Mouse (Mus musculus) NIH3T3 (cell line): ENCODE data around the gene G430095P16Rik.
A peak's percentile ranks its signal among the peaks of the same experiment; 100 is the strongest.

ENCODE experiments used
- DNase-seq: peaks from one replicate; pipeline ENCODE4 v3.0.0-alpha.2; 2012; ENCODE audit warnings: low read depth

Gene G430095P16Rik

GRCm38 (mm10) chr8:84702963-84703465 is 19.8 kb upstream of the G430095P16Rik start:
- DNase-seq, result no peak

GRCm38 (mm10) chr8:84703466-84704249 is 19.1 kb upstream of the G430095P16Rik start:
- DNase-seq, result no peak

GRCm38 (mm10) chr8:84704356-84704755 is 18.5 kb upstream of the G430095P16Rik start:
- DNase-seq, result peak; percentile 64

GRCm38 (mm10) chr8:84704867-84705831 is 17.7 kb upstream of the G430095P16Rik start:
- no peak for DNase-seq

GRCm38 (mm10) chr8:84705960-84706359 is 16.8 kb upstream of the G430095P16Rik start:
- no peak for DNase-seq

- no peak for DNase-seq
Measured at GRCm38 (mm10) chr8:84706610-84707266, 16.1 kb upstream of the G430095P16Rik start.

- no peak for DNase-seq
Measured at GRCm38 (mm10) chr8:84707267-84707883, 15.4 kb upstream of the G430095P16Rik start.

- no peak for DNase-seq
Measured at GRCm38 (mm10) chr8:84708071-84708541, 14.7 kb upstream of the G430095P16Rik start.

GRCm38 (mm10) chr8:84708774-84709475 is 13.9 kb upstream of the G430095P16Rik start:
- peak; percentile 94 for DNase-seq

- DNase-seq, result no peak
Measured at GRCm38 (mm10) chr8:84709931-84710330, 12.9 kb upstream of the G430095P16Rik start.

- no peak for DNase-seq
Measured at GRCm38 (mm10) chr8:84711312-84711711, 11.5 kb upstream of the G430095P16Rik start.

GRCm38 (mm10) chr8:84711933-84712758 is 10.7 kb upstream of the G430095P16Rik start:
- DNase-seq, result peak; percentile 84

GRCm38 (mm10) chr8:84712759-84713120 is 10.1 kb upstream of the G430095P16Rik start:
- DNase-seq, result no peak

GRCm38 (mm10) chr8:84713381-84713780 is 9.4 kb upstream of the G430095P16Rik start:
- no peak for DNase-seq

- DNase-seq, result no peak
Measured at GRCm38 (mm10) chr8:84714161-84714560, 8.6 kb upstream of the G430095P16Rik start.

GRCm38 (mm10) chr8:84715893-84716468 is 6.8 kb upstream of the G430095P16Rik start:
- DNase-seq, result no peak

GRCm38 (mm10) chr8:84716790-84717189 is 6.0 kb upstream of the G430095P16Rik start:
- DNase-seq, result no peak

GRCm38 (mm10) chr8:84718476-84718875 is 4.3 kb upstream of the G430095P16Rik start:
- DNase-seq, result no peak

- no peak for DNase-seq
Measured at GRCm38 (mm10) chr8:84718959-84719690, 3.7 kb upstream of the G430095P16Rik start.
